Mouse (Mus musculus) stomach, postnatal 0 days (tissue): ENCODE measurements around the gene St13.

ENCODE experiments used
- CTCF ChIP-seq: IDR thresholded peaks from 2 replicates; pipeline ENCODE4 v1.5.1; 2016; ENCODE audit warnings: antibody characterized with exemption, low read depth, mild to moderate bottlenecking, moderate library complexity
- EP300 ChIP-seq: optimal IDR thresholded peaks from 2 replicates; pipeline ENCODE3; 2016; ENCODE audit warnings: antibody characterized with exemption

- TF ChIP-seq CTCF (no peak), EP300 (no peak)
Measured at GRCm38 (mm10) chr15:81374621-81375020, 25.3 kb downstream of the St13 start.
